Comparison of ENCODE assay signal across 9 mouse cellular contexts in the genomic region with DNA sequence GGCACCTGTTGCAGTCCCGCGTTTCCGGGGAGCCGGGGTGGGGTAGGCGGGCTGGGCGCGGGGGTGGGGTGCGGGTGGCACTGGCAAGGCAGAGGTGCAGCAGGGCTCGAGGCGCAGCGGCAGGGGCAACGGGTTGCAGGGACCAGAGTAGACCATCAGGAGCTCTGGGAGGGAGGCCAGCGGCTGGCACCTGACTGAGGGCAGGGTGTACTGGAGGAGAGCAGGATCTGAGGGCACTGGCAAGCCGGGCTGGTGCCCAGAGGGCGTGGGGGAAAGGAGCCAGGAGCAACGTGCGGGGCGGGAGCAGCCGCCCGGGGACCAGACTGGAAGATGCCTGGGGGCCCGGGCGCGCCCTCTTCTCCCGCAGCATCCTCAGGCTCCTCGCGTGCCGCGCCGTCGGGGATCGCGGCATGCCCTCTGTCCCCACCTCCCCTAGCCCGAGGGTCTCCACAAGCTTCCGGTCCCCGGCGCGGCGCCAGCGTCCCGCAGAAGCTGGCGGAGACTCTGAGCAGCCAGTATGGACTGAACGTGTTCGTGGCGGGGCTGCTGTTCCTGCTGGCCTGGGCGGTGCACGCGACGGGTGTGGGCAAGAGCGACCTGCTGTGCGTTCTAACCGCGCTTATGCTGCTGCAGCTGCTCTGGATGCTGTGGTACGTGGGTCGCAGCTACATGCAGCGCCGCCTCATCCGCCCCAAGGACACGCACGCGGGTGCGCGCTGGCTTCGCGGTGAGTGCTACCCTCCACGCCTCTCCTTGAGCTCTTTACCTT. TPM values are rescaled to one million over a fixed set of nuclear protein-coding genes. Genes with fewer than 3 reads are reported as not detected.
DNase-seq lines count a peak whose midpoint lies in the region; ATAC-seq and TF ChIP-seq lines count a peak whose summit lies in the region.
"Had no signal": no experiment of that assay in that cellular context is flagged by ENCODE, and none has a peak within 500 bp of the region (broad histone marks: within the 10 kb centered on the region; RNA-seq: fewer than 3 reads in every experiment).

No protein-coding gene starts in this region.

- H3K36me3 ChIP-seq in heart, embryonic 16.5 days (ENCODE audit: control insufficient read depth, insufficient read depth): no peaks in the 10 kb centered on the region
- H3K36me3 ChIP-seq in midbrain, embryonic 16.5 days (ENCODE audit: control insufficient read depth, insufficient read depth, low read length): no peaks in the 10 kb centered on the region

- 2% methylated on average over 63 of the region's 65 CpGs for WGBS in heart, embryonic 16.5 days
- 1% methylated on average over 58 of the region's 65 CpGs for WGBS in midbrain, embryonic 16.5 days

- H3K4me1 ChIP-seq in heart, embryonic 16.5 days (ENCODE audit: control insufficient read depth, insufficient read depth, low read length): no peaks in the 10 kb centered on the region
- H3K4me1 ChIP-seq in midbrain, embryonic 16.5 days (ENCODE audit: control insufficient read depth, insufficient read depth, low read length): peaks cover 17% of the 10 kb centered on the region

- H3K4me2 ChIP-seq in heart, embryonic 16.5 days (ENCODE audit: low read depth, low read length): peak overlapping the region; percentile 25
- peak overlapping the region; percentile 68 for H3K4me2 ChIP-seq in midbrain, embryonic 16.5 days (ENCODE audit: low read length)

- H3K27me3 ChIP-seq in heart, embryonic 16.5 days (ENCODE audit: control insufficient read depth, insufficient read depth, low read length): peaks cover 50% of the 10 kb centered on the region
- peaks cover 46% of the 10 kb centered on the region for H3K27me3 ChIP-seq in midbrain, embryonic 16.5 days (ENCODE audit: control insufficient read depth, insufficient read depth, low read depth, low read length)

- no peaks in the 10 kb centered on the region for H3K9me3 ChIP-seq in heart, embryonic 16.5 days (replicated peaks; ENCODE audit: control insufficient read depth, low read length)
- H3K9me3 ChIP-seq in midbrain, embryonic 16.5 days (replicated peaks; ENCODE audit: control insufficient read depth, low read length, poor library complexity, severe bottlenecking): no peaks in the 10 kb centered on the region

- no peak for TF ChIP-seq POLR2A in brain, embryonic 14.5 days (IDR thresholded peaks at IDR 0.05; ENCODE audit: borderline replicate concordance, extremely low read depth, insufficient read depth, insufficient read length, poor library complexity, severe bottlenecking)

- no peak for DNase-seq in heart, adult 8-10 months (ENCODE audit: low spot score)
- DNase-seq in brain, embryonic 14.5 days (ENCODE audit: low read depth): peak; percentile 23
- DNase-seq in right cerebral cortex, postnatal 14 days: no peak
- DNase-seq in left cerebral cortex, adult 9 months (ENCODE audit: low spot score in 2 of 2): no peak
- no peak for DNase-seq in gastrocnemius, postnatal 4 days (ENCODE audit: low spot score in 2 of 2)
- DNase-seq: heart, postnatal 4 days had no signal

- peak overlapping the region; percentile 22; the same call in 1 of the 2 replicates for H3K4me3 ChIP-seq in heart, embryonic 16.5 days (ENCODE audit: low read length)
- H3K4me3 ChIP-seq in midbrain, embryonic 16.5 days (ENCODE audit: low read depth, low read length): peak overlapping the region; percentile 39

- ATAC-seq in heart, embryonic 16.5 days (replicated peaks; ENCODE audit: extremely low read depth, insufficient read depth, low FRiP score): no peak
- 0 out of 2 replicates have a peak, but pooled peaks have one; percentile 9 for ATAC-seq in granulocyte monocyte progenitor cell, adult 5-6 weeks (replicated peaks; ENCODE audit: poor library complexity, severe bottlenecking)
- ATAC-seq in midbrain, embryonic 16.5 days: peak; percentile 31; the same call in 1 of the 2 replicates

- H3K27ac ChIP-seq in heart, embryonic 16.5 days (ENCODE audit: low read length): no peak overlapping the region
- no peak overlapping the region for H3K27ac ChIP-seq in midbrain, embryonic 16.5 days (ENCODE audit: low read length)

- H3K9ac ChIP-seq in heart, embryonic 16.5 days (ENCODE audit: low read length): no peak overlapping the region
- peak overlapping the region; percentile 41; the same call in 1 of the 2 replicates for H3K9ac ChIP-seq in midbrain, embryonic 16.5 days (ENCODE audit: low read depth, low read length)

- no peak for TF ChIP-seq CTCF in brain, embryonic 14.5 days (IDR thresholded peaks at IDR 0.05; ENCODE audit: borderline replicate concordance, extremely low read depth, insufficient read depth, insufficient read length)

RNA-seq across cellular contexts. Expression of gene Otop1, which starts 1.5 kb away (rescaled TPM):
- not detected in 2 replicates for polyA plus RNA-seq in heart, embryonic 16.5 days (2015; fragmentation: Nextera tagmentation; extraction: Ambion mirVana)
- under 1 TPM; 0.12 to 0.28 (median 0.18) TPM for total RNA-seq in heart, adult 8-10 months (2022)
- polyA plus RNA-seq in brain, embryonic 14.5 days (2012; rRNA removed): 0.05 TPM in 1 of 2 replicates, not detected in the other
- not detected in 2 replicates for total RNA-seq in granulocyte monocyte progenitor cell, adult 5-6 weeks (2014; fragmentation: Nextera tagmentation)
- total RNA-seq in granulocyte monocyte progenitor cell, adult 5-6 weeks (2017): not detected in 2 replicates
- 0.11 TPM in 1 of 2 replicates, not detected in the other for polyA plus RNA-seq in midbrain, embryonic 16.5 days (2015; fragmentation: Nextera tagmentation; extraction: Ambion mirVana)
- under 1 TPM; 0.37 to 0.57 TPM for total RNA-seq in gastrocnemius, postnatal 4 days (2021)

RNA-seq across cellular contexts. Expression of gene Tmem128, which starts 17.3 kb away (rescaled TPM):
- polyA plus RNA-seq in heart, embryonic 16.5 days (2015; fragmentation: Nextera tagmentation; extraction: Ambion mirVana): 41.4 and 43.2 TPM in 2 replicates
- 10 to 100 TPM in 3 of 4 experiments, 1 to 10 TPM in 1; 9.5 to 12.0 (median 11.6) TPM for total RNA-seq in heart, adult 8-10 months (2022)
- 62.7 and 84.1 TPM in 2 replicates for polyA plus RNA-seq in brain, embryonic 14.5 days (2012; rRNA removed)
- total RNA-seq in granulocyte monocyte progenitor cell, adult 5-6 weeks (2014; fragmentation: Nextera tagmentation): 38.4 and 40.5 TPM in 2 replicates
- total RNA-seq in granulocyte monocyte progenitor cell, adult 5-6 weeks (2017): 31.4 and 36.8 TPM in 2 replicates
- polyA plus RNA-seq in midbrain, embryonic 16.5 days (2015; fragmentation: Nextera tagmentation; extraction: Ambion mirVana): 92.9 and 94.6 TPM in 2 replicates
- 10 to 100 TPM; 18.6 to 19.3 TPM for total RNA-seq in gastrocnemius, postnatal 4 days (2021)

RNA-seq across cellular contexts. Expression of gene Drd5, which starts 41.9 kb away (rescaled TPM):
- polyA plus RNA-seq in heart, embryonic 16.5 days (2015; fragmentation: Nextera tagmentation; extraction: Ambion mirVana): 0.08 TPM in 1 of 2 replicates, not detected in the other
- total RNA-seq in heart, adult 8-10 months (2022): not detected
- 0.22 and 0.28 TPM in 2 replicates for polyA plus RNA-seq in brain, embryonic 14.5 days (2012; rRNA removed)
- not detected in 2 replicates for total RNA-seq in granulocyte monocyte progenitor cell, adult 5-6 weeks (2014; fragmentation: Nextera tagmentation)
- not detected in 2 replicates for total RNA-seq in granulocyte monocyte progenitor cell, adult 5-6 weeks (2017)
- polyA plus RNA-seq in midbrain, embryonic 16.5 days (2015; fragmentation: Nextera tagmentation; extraction: Ambion mirVana): 0.82 and 0.90 TPM in 2 replicates
- total RNA-seq in gastrocnemius, postnatal 4 days (2021): not detected
- total RNA-seq: heart, postnatal 4 days had no signal

RNA-seq across cellular contexts. Expression of gene Lyar, which starts 57.0 kb away (rescaled TPM):
- 40.1 and 53.7 TPM in 2 replicates for polyA plus RNA-seq in heart, embryonic 16.5 days (2015; fragmentation: Nextera tagmentation; extraction: Ambion mirVana)
- total RNA-seq in heart, adult 8-10 months (2022): 10 to 100 TPM; 16.0 to 20.0 (median 18.9) TPM
- polyA plus RNA-seq in brain, embryonic 14.5 days (2012; rRNA removed): 22.8 and 26.4 TPM in 2 replicates
- total RNA-seq in granulocyte monocyte progenitor cell, adult 5-6 weeks (2014; fragmentation: Nextera tagmentation): 92.9 and 121 TPM in 2 replicates
- total RNA-seq in granulocyte monocyte progenitor cell, adult 5-6 weeks (2017): 133 and 160 TPM in 2 replicates
- 35.4 and 41.9 TPM in 2 replicates for polyA plus RNA-seq in midbrain, embryonic 16.5 days (2015; fragmentation: Nextera tagmentation; extraction: Ambion mirVana)
- 10 to 100 TPM; 16.6 to 18.6 TPM for total RNA-seq in gastrocnemius, postnatal 4 days (2021)

RNA-seq across cellular contexts. Expression of gene Zbtb49, which starts 57.0 kb away (rescaled TPM):
- polyA plus RNA-seq in heart, embryonic 16.5 days (2015; fragmentation: Nextera tagmentation; extraction: Ambion mirVana): 8.0 and 8.1 TPM in 2 replicates
- total RNA-seq in heart, adult 8-10 months (2022): 1 to 10 TPM; 2.7 to 4.8 (median 3.1) TPM
- polyA plus RNA-seq in brain, embryonic 14.5 days (2012; rRNA removed): 35.0 and 36.7 TPM in 2 replicates
- total RNA-seq in granulocyte monocyte progenitor cell, adult 5-6 weeks (2014; fragmentation: Nextera tagmentation): 4.5 and 6.5 TPM in 2 replicates
- 3.3 and 7.5 TPM in 2 replicates for total RNA-seq in granulocyte monocyte progenitor cell, adult 5-6 weeks (2017)
- 19.8 and 21.7 TPM in 2 replicates for polyA plus RNA-seq in midbrain, embryonic 16.5 days (2015; fragmentation: Nextera tagmentation; extraction: Ambion mirVana)
- 1 to 10 TPM; 6.3 to 6.8 TPM for total RNA-seq in gastrocnemius, postnatal 4 days (2021)
